Mouse (Mus musculus) G1E (cell line): Measurements from ENCODE around the gene Adam10.

Experiments used
- CTCF ChIP-seq: IDR thresholded peaks from 2 replicates; pipeline ENCODE4 v1.5.1; 2012; ENCODE audit warnings: low read depth, low read length, inconsistent platforms, mixed read lengths
- GATA1 ChIP-seq: IDR thresholded peaks from 2 replicates; pipeline ENCODE4 v1.6.1; 2012; ENCODE audit warnings: borderline replicate concordance, low read length, inconsistent platforms, mixed read lengths
- GATA2 ChIP-seq: IDR thresholded peaks from 2 replicates; pipeline ENCODE4 v1.6.1; 2012; ENCODE audit warnings: low read depth, low read length, inconsistent platforms, borderline replicate concordance
- POLR2AphosphoS5 ChIP-seq: IDR thresholded peaks from 2 replicates; pipeline ENCODE4 v1.6.1; 2012; ENCODE audit warnings: low read depth, low read length, inconsistent platforms; ENCODE audit not compliant: insufficient replicate concordance
- TAL1 ChIP-seq: conservative IDR thresholded peaks from 2 replicates; pipeline ENCODE4 v1.6.1; 2012; ENCODE audit warnings: low read depth, low read length, inconsistent platforms, mixed read lengths

- TF ChIP-seq CTCF (no peak), POLR2AphosphoS5 (no peak), GATA1 (no peak), TAL1 (no peak), GATA2 (no peak)
Measured at GRCm38 (mm10) chr9:70666811-70667210, 12.0 kb upstream of the Adam10 start.
